Mouse (Mus musculus): ENCODE results near the gene Stk11ip. TPM values are rescaled to one million over a fixed set of nuclear protein-coding genes. Genes with fewer than 3 reads are reported as not detected.

Gene Stk11ip
- polyA plus RNA-seq, 1 experiment, result 29.3 TPM

- H3K4me3 ChIP-seq (replicated peaks; ENCODE audit: insufficient read depth, low read depth, low read length), result no peak overlapping the region
- H3K4me1 ChIP-seq (ENCODE audit: control insufficient read depth, insufficient read depth, low read length), result peaks cover 17% of the 10 kb centered on the region
- H3K27me3 ChIP-seq (ENCODE audit: control insufficient read depth, insufficient read depth, low read length), result no peaks in the 10 kb centered on the region
- DNase-seq, result no peak
- WGBS, result 96% methylated on average over 3 of the region's 3 CpGs
- TF ChIP-seq POLR2A (IDR thresholded peaks at IDR 0.05; ENCODE audit: borderline replicate concordance, insufficient read depth, low read length), result no peak
- TF ChIP-seq CTCF (IDR thresholded peaks at IDR 0.05; ENCODE audit: borderline replicate concordance, insufficient read depth, low read depth, low read length), result no peak
- no peak overlapping the region for H3K27ac ChIP-seq (ENCODE audit: insufficient read depth, low read length)
Observed at GRCm38 (mm10) chr1:75548083-75548482, 26.8 kb downstream of the Stk11ip start.

DNA sequence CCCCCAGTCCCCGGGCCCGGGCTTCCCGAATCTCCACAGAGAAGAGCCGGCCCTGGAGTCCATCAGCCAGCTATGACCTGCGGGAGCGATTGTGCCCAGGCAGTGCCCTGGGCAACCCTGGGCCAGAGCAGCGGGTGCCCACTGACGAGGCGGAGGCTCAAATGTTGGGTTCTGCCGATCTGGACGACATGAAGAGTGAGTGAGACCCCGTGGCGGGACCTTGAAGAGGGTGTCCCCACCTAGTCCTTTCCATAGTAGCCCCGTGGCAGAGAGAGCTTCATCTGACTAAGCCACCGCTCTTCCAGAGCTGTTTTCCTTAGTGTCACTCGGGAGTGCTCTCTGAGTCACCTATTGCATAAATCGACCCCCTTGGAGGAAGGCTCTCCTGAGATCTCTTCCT lies 27.5 kb downstream of the Stk11ip start:
- TF ChIP-seq POLR2A (IDR thresholded peaks at IDR 0.05; ENCODE audit: borderline replicate concordance, insufficient read depth, low read length), result no peak
- no peak for TF ChIP-seq CTCF (IDR thresholded peaks at IDR 0.05; ENCODE audit: borderline replicate concordance, insufficient read depth, low read depth, low read length)
- Histone ChIP-seq H3K27me3 (ENCODE audit: control insufficient read depth, insufficient read depth, low read length) (no peaks in the 10 kb centered on the region), H3K27ac (ENCODE audit: insufficient read depth, low read length) (no peak overlapping the region), H3K4me3 (replicated peaks; ENCODE audit: insufficient read depth, low read depth, low read length) (no peak overlapping the region), H3K4me1 (ENCODE audit: control insufficient read depth, insufficient read depth, low read length) (peaks cover 17% of the 10 kb centered on the region)
- no peak for DNase-seq
- WGBS, result 90% methylated on average over 17 of the region's 17 CpGs

DNA sequence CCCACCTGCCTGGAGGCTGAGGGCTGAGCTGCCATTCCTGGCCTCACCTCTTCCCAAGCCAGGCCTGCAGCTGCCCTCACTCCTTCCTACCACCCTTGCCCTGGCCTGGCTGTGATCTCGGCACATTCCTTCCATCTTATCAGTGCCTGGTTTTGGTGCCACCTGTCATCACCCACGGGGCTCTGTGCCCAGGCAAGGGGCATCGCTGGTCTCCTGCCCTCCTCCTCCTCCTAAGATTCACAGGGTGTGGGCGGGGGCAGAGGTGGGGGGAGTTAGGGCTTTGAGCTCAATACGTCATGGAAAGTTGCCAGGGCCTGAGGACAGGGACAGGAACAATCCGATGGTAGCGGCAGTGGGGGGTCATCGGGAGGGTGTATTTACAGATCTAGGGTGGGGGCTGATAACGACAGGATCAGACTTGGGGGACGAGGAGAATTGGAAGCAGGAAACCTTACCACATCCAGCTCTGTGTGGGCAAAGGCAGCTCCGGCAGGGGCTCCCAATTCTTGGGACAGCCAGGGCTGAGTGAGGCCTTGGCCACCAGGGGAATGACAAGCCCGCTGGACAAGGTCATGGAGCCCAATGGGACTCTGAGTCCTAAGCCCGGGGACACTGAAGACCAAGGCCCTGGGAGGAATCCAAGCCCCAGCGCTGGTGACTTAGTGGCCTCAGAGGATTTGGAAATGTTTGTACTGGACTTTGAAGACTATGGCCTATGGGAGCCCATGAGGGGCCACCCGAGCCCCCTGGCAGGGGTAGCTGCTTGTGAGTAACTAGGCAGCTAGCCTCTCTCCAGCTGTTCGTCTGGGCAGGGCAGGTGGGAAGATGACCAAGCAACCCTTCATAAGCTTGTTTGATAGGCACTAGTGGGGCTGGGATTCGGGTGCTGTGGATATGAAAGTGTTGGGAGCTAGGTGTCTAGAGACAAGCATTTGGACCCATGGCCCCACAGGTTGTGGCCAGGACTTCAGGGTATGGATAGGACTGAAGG lies 28.3 kb downstream of the Stk11ip start:
- Histone ChIP-seq H3K4me1 (ENCODE audit: control insufficient read depth, insufficient read depth, low read length) (peaks cover 17% of the 10 kb centered on the region), H3K4me3 (replicated peaks; ENCODE audit: insufficient read depth, low read depth, low read length) (no peak overlapping the region), H3K27me3 (ENCODE audit: control insufficient read depth, insufficient read depth, low read length) (no peaks in the 10 kb centered on the region), H3K27ac (ENCODE audit: insufficient read depth, low read length) (no peak overlapping the region)
- TF ChIP-seq POLR2A (IDR thresholded peaks at IDR 0.05; ENCODE audit: borderline replicate concordance, insufficient read depth, low read length) (no peak), CTCF (IDR thresholded peaks at IDR 0.05; ENCODE audit: borderline replicate concordance, insufficient read depth, low read depth, low read length) (no peak)
- 65% methylated on average over 17 of the region's 17 CpGs for WGBS
- DNase-seq, result no peak

- H3K4me3 ChIP-seq (replicated peaks; ENCODE audit: insufficient read depth, low read depth, low read length), result no peak overlapping the region
- H3K4me1 ChIP-seq (ENCODE audit: control insufficient read depth, insufficient read depth, low read length), result peaks cover 17% of the 10 kb centered on the region
- TF ChIP-seq POLR2A (IDR thresholded peaks at IDR 0.05; ENCODE audit: borderline replicate concordance, insufficient read depth, low read length), result no peak
- no peak for TF ChIP-seq CTCF (IDR thresholded peaks at IDR 0.05; ENCODE audit: borderline replicate concordance, insufficient read depth, low read depth, low read length)
- WGBS, result 72% methylated on average over 15 of the region's 15 CpGs
- H3K27me3 ChIP-seq (ENCODE audit: control insufficient read depth, insufficient read depth, low read length), result no peaks in the 10 kb centered on the region
- DNase-seq, result no peak
- H3K27ac ChIP-seq (ENCODE audit: insufficient read depth, low read length), result no peak overlapping the region
Observed at GRCm38 (mm10) chr1:75550586-75550985, 29.3 kb downstream of the Stk11ip start.

DNA sequence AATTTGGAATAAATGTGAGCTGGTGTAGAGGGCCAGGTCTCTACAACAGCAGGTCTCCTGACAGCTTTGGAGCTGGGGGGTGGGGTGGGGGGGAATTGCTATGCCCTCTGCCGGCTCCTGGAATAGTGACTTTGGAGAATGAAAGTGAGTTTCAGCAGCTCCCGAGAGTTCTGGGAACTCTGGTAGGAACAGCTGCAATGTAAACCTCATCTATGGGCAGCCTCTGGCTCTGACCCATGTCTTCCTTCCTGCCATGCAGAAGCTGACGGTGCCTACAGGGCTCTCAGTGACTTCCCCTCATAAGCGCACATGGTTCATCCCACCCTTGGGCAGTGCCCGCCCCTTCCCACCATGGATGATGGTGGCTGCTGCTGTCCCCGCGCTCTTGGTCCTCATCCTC lies 34.4 kb downstream of the Stk11ip start:
- 80% methylated on average over 7 of the region's 7 CpGs for WGBS
- no peak overlapping the region for H3K27ac ChIP-seq (ENCODE audit: insufficient read depth, low read length)
- no peak for TF ChIP-seq CTCF (IDR thresholded peaks at IDR 0.05; ENCODE audit: borderline replicate concordance, insufficient read depth, low read depth, low read length)
- TF ChIP-seq POLR2A (IDR thresholded peaks at IDR 0.05; ENCODE audit: borderline replicate concordance, insufficient read depth, low read length), result no peak

DNA sequence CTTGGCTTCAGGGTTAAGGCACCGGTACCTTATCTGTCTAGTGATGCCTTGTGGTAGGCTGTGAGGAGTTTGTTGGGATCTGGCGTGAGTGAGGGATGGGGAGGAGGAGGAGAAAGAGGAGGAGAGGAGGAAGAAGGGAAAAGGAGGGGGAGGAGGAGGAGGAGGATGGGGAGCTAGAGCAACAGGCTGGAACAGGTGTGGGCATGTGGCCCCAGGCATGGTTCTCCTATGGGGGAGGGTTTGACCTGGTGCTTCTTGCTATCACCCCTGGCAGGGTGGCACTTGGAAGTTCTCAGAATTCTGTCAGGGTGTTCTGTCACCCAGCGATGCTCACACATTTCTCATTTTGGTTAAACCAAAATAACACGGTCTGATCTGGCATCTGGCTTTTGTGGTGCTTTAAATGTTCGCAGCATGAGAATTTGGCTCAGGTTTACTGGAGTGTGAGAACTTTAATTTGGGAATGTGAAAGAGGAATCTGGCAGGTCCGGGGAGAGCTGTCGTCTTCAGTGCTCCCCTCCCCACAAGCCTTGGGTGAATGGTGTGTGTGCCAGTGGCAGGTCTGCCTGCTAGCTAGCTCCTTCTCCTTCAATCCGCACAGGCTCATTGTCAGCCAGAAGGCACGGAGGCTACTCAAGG lies 34.9 kb downstream of the Stk11ip start:
- TF ChIP-seq POLR2A (IDR thresholded peaks at IDR 0.05; ENCODE audit: borderline replicate concordance, insufficient read depth, low read length), result no peak
- no peak overlapping the region for H3K4me3 ChIP-seq (replicated peaks; ENCODE audit: insufficient read depth, low read depth, low read length)
- H3K27me3 ChIP-seq (ENCODE audit: control insufficient read depth, insufficient read depth, low read length), result no peaks in the 10 kb centered on the region
- DNase-seq, result no peak
- no peak overlapping the region for H3K27ac ChIP-seq (ENCODE audit: insufficient read depth, low read length)
- WGBS, result 68% methylated on average over 9 of the region's 9 CpGs
- peaks cover 6% of the 10 kb centered on the region for H3K4me1 ChIP-seq (ENCODE audit: control insufficient read depth, insufficient read depth, low read length)

More for the DNA sequence above, 34.4 kb downstream of the Stk11ip start:
- Histone ChIP-seq H3K4me1 (ENCODE audit: control insufficient read depth, insufficient read depth, low read length) (peaks cover 6% of the 10 kb centered on the region), H3K27me3 (ENCODE audit: control insufficient read depth, insufficient read depth, low read length) (no peaks in the 10 kb centered on the region), H3K4me3 (replicated peaks; ENCODE audit: insufficient read depth, low read depth, low read length) (no peak overlapping the region)
- no peak for DNase-seq

DNA sequence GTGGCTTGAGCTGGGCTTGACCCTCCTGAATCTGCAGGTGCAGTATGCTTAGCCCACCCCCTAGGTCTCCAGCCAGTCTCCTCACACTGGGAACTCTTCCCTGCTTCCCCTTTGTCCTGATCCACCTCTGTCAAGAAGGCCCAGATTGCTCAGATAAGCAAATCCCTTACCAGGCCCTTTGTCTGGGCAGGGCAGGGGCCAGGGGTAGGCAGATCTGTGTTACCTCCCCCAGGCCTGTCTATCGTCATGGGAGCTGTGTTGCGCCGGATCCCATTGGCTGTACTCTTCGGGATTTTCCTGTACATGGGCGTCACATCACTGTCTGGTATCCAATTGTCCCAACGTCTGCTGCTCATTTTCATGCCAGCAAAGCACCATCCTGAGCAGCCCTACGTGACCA lies 35.7 kb downstream of the Stk11ip start:
- no peak for DNase-seq
- H3K27me3 ChIP-seq (ENCODE audit: control insufficient read depth, insufficient read depth, low read length), result no peaks in the 10 kb centered on the region
- no peak overlapping the region for H3K4me3 ChIP-seq (replicated peaks; ENCODE audit: insufficient read depth, low read depth, low read length)
- peaks cover 6% of the 10 kb centered on the region for H3K4me1 ChIP-seq (ENCODE audit: control insufficient read depth, insufficient read depth, low read length)
- WGBS, result 77% methylated on average over 7 of the region's 7 CpGs
- TF ChIP-seq POLR2A (IDR thresholded peaks at IDR 0.05; ENCODE audit: borderline replicate concordance, insufficient read depth, low read length), result no peak
- no peak for TF ChIP-seq CTCF (IDR thresholded peaks at IDR 0.05; ENCODE audit: borderline replicate concordance, insufficient read depth, low read depth, low read length)
- no peak overlapping the region for H3K27ac ChIP-seq (ENCODE audit: insufficient read depth, low read length)
